Mouse (Mus musculus): ENCODE data around the gene Bbs9. TPM values are rescaled to one million over a fixed set of nuclear protein-coding genes. Genes with fewer than 3 reads are reported as not detected.

Bbs9 gene
- total RNA-seq, 1 experiment from 2014 or later, result 27.1 TPM

DNA sequence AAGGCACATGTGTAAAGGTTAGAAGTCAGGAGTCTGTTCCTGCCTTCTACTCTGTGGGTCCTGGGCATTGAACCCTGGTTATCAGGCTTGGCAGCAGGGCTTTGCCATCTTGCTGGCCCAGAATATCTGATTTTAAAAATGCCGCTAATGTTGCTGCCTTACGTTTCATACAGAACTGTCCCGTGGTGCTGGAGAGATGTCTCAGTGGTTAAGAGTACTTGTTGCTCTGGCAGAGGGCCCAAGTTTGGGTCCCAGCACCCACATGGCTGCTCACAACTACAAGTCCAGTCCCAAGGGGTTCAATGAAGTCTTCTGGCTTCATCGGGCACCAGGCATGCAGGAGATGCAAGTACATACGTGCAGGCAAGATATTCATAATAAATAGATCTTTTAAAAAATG is 9.3 kb upstream of the Bbs9 start:
- ATAC-seq (ENCODE audit: extremely low read depth, insufficient number of reproducible peaks, low FRiP score, poor library complexity, severe bottlenecking), result no peak

DNA sequence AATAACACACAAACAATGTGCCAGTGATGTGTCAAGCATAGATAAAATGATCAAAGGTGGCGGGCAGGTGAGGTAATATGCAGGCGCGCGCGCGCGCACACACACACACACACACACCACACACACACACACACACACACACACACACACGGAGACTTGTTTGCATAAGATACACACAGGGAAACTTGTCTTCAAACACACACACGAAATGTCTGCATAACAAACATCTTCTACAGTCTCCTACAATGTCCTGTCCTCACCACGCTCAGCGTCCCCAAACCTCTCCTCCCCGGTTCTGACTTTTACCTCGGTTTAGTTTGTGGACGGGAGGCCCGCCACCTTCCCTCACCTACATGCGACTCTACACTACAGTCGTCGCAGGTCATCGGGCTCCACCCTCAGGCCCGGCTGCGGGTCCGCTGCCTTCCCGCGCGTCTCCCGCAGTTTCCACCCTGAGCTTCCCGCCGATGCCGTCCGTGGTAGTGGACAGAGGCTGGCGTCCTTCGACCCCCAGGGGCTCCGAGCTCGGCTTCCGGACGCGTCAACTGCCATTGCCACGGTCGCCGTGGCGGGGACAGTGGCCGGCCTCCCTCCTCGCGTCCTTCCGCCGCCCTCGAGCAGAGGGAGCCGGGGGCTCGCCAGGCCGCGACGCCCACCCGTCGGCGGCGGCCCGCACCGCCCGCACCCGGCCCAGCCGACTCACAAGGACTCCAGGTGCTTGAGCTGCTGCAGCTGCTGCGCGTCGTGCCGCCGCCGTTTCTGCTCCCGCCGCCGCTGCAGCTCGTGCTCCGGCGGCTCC is 7.9 kb upstream of the Bbs9 start:
- ATAC-seq (ENCODE audit: extremely low read depth, insufficient number of reproducible peaks, low FRiP score, poor library complexity, severe bottlenecking), result peak; percentile 42; the same call in 1 of the 2 replicates

DNA sequence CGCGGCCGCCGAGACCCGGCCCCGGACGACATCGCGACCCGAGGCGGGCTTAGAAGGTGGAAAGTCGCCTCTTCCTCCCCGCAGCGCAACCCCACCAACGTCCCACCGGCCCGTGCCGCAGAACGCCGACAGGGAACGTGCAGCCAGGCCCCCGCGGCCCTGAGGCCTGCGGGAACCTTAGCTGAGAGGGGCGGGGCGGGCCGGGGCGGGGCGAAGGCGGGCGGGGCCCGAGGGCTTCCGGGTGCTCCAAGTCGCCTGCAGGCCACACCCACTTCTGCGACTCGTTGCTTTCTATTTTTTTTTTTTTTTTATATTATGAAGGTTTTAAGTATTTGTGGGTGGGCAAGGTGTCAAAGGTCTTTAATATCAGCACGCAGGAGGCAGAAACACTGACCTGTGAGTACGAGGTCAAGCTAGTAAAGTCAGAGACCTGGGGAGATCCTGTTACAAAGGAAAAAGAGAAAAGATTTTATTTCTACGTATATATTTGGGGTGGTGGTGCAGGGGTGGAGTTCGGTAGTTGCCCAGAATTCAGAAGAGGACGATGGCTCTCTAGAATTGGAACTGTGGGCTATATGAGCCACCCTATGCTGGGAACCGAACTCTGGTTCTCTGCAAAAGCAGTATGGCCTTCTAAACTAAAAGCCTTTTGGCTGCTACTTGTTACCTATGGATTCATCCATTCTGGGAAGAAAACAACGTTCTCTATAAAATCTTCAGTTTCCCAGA is 7.2 kb upstream of the Bbs9 start:
- peak; percentile 83 for ATAC-seq (ENCODE audit: extremely low read depth, insufficient number of reproducible peaks, low FRiP score, poor library complexity, severe bottlenecking)

DNA sequence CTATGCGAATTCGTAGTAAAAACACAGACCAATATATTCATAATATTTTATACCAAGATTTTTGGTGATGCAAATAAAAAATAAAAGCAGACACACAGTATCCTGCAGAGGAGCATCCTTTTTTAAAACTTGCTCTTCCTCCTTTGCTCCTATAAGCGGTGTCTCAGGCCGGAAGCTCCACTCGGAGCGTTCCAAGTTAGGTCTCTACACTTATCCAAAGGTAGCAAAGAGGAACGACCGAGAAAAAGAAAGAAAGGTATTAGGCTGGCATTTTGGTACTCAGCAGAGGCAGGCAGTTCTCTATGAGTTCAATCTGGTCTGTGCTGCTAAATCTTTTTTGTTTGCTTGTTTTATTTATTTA is 6.6 kb upstream of the Bbs9 start:
- ATAC-seq (ENCODE audit: extremely low read depth, insufficient number of reproducible peaks, low FRiP score, poor library complexity, severe bottlenecking), result no peak

DNA sequence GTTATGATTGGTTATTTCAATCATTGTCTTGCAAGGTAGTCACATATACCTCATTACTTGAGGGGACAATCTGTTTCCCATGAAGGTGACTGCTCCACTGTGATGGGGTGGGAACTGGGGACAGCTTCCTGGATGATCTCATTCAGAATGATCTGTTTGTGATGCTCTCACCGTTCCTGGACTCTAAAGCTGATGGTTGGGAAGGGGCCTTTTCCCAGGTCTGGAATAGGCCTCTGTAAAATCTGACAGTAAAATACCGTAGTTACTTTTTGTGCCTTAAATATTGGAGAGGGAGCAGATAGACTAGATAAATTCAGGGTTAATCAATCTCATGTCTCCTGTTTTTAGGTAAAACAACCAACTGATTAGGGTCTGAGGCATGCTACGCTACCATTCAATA is 5.9 kb upstream of the Bbs9 start, which contains the start of gene Rp9:
TSS of gene Rp9 (minus strand) at position 101 of the 400 bp plus-strand sequence.
- ATAC-seq (ENCODE audit: extremely low read depth, insufficient number of reproducible peaks, low FRiP score, poor library complexity, severe bottlenecking), result no peak

DNA sequence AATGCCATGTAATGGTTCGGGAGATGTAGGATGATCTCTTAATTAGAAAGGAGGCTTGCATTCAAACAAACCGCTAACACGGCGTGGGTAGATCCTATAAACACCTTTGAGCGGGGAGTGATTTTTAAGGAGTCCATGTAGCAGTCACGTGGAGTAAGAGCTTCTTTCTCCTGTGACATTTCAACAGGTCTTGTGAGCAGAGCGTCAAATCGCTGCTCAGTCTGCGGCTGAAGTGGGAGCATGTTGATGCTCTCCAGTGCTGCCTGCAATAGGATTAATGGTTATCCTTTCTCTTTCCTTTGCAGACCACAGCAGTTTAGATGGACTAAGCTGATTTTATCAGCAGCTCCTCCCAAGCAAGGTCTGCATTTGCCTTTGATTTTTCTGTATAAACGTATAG is 750 bp downstream of the Bbs9 start:
- ATAC-seq (ENCODE audit: extremely low read depth, insufficient number of reproducible peaks, low FRiP score, poor library complexity, severe bottlenecking), result no peak

DNA sequence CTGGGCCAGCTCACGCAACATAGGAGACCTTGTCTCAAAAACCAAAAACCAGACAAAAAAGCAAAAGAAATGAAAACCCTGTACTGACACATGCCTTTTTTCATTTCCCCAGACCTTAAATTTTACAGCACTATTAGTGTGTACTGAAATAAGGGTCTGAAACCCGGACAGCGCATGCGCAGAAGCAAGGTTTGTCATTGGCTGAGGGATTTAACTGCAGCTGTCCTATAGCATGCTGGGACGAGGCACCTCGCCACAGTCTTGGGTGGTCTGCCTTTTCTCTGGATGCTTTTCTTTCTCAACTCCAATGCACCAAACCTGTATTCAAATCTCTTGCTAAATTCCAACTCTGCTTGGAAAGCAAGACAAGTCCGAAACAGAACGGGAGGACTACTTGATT is 3.4 kb downstream of the Bbs9 start:
- no peak for ATAC-seq (ENCODE audit: extremely low read depth, insufficient number of reproducible peaks, low FRiP score, poor library complexity, severe bottlenecking)

DNA sequence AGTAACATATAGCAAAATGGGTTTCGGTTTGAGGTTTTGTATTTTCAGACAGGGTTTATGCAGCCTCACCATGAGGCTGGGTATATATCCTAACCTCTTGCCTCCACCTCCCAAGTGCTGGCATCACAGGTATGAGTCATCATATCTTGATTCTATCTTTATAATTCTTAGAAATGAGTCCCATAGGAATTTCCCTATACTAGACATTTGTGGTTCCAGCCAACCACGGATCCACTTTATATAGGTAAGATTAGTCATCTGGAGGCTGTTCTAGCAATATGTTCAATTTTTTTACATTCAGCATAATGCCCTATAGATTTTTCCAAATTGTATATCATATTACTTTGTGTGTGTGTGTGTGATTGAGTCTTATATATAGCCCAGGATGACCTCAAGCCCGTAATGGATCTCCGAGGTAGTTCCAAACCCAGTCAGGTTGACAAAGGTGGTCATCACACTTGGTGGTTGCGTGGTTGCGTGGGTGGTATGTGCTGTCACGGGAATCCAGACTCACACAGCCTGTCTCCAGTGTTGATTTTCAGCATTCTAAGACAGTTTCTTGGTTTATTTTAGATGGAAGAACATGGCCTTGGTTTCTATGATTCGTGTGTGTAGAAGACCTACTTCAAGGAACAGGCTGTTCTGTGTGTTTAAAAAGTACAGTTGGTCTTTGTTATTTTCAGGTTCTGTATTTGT is 8.5 kb downstream of the Bbs9 start:
- no peak for ATAC-seq (ENCODE audit: extremely low read depth, insufficient number of reproducible peaks, low FRiP score, poor library complexity, severe bottlenecking)

DNA sequence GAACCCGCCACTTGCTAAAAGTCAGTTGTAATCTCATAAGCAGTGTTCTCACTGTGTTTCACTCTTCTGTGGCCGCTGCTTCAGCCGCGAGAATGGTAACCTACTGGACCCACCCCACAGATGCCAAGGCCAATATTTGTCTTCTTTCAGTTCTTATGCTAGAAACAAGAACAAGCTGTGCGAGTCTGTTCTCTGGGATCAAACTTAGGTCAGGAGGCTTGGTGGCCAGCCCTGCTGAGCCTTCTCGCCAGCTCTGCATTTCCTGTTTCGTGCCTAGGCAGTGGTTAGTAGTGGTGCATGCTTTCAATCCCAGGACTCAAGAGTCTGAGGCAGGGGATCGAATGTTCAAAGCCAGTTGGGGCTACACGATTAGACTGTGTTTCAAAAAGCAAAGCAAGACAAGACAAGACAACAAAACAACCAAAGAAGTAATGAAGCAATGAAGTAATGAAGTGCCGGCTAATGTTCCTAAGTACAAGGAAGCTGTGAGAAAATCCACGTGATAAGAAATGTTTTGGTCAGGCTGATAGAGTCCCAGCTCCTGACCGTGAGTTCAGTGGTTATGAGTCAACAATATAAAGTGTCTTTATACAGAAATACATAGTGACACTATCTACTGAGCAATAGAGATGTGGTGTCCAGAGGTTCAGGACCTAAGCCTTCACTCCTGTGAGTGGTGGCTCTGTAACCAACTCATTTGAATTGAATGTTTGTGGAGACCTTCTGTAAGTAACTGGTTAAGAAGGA is 9.2 kb downstream of the Bbs9 start:
- ATAC-seq (ENCODE audit: extremely low read depth, insufficient number of reproducible peaks, low FRiP score, poor library complexity, severe bottlenecking), result no peak

DNA sequence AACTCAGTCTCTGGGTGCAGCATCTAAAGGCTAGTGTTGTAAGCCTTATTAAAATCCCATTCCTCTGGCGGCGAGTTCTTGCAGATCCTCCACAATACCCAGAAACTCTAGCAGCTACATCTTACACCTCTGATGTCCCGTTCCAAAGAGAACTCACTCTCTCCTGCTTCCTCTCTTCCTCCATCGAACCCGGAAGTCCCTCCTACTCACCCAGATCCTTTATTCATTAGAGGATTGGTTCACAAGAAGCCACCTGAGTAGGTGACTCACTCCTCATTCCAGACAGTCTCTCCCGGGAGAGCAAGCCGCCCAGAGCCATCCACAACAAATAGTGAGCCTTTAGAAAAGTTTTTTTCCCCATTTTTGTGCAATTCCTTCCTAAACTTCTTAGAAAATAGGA is 10.7 kb downstream of the Bbs9 start:
- no peak for ATAC-seq (ENCODE audit: extremely low read depth, insufficient number of reproducible peaks, low FRiP score, poor library complexity, severe bottlenecking)

DNA sequence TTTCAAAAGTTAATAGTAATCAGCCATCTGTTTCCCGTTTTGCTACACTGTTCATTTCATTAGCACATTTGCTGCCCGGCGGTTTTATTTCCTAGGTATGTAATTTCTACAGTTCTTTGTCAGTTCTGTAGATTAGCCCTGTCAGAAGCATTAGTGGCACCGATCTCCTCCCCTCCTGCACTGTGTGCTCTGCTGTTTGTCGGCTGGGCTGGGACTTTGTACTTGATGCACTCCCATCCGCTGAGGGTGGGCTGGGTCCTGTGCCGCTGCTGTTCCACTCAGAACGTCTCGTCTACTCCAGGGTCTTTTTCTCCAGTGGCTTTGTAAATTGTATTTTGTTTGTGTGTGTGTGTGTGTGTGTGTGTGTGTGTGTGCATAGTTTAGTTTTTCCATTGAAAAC is 13.4 kb downstream of the Bbs9 start:
- no peak for ATAC-seq (ENCODE audit: extremely low read depth, insufficient number of reproducible peaks, low FRiP score, poor library complexity, severe bottlenecking)

DNA sequence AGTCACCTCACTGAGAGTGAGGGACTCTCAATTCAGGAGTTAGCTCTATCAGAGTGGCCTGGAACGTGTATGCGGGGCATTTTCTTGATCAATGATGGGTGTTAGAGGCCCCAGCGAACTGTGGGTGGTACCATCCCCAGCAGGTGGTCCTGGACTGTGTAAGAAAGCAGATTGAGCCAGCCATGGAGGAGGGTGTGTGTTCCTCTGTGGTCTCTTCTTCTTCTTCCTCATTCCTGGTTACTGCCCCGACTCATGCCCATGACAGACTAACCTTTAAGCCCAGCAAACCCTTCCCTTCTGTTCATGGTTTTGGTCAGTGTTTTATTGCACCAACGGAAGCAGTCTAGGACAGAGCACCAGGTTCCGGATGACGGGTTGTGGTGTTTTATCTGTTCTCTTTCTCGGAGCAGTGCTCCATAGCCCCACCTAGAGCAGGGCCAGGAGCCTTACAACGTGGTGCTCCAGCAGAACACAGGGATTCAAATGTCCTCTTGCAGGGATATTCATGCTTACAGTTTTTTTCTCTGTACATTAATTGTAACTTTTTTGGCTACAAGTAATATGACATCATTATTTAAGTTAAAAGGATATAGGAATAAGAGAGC is 18.8 kb downstream of the Bbs9 start:
- no peak for ATAC-seq (ENCODE audit: extremely low read depth, insufficient number of reproducible peaks, low FRiP score, poor library complexity, severe bottlenecking)

DNA sequence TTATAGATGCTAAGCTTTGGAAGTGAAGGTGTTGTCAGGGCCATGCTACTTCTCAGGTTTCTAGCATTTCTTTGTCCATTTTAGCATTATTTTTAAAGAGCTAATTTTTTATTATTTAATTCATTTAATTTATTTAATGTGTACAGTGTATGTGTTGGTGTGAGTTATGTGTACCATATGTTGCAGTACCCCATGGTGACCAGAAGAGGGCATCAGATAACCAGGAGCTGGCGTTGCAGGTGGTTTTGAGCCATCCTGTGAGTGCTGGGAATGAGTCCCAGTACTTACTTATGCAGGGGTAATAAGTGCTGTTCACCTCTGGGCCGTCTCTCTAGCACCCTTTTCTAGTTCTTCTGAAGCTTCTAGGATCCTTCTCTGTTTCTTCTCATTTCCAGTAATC is 19.6 kb downstream of the Bbs9 start:
- ATAC-seq (ENCODE audit: extremely low read depth, insufficient number of reproducible peaks, low FRiP score, poor library complexity, severe bottlenecking), result no peak

DNA sequence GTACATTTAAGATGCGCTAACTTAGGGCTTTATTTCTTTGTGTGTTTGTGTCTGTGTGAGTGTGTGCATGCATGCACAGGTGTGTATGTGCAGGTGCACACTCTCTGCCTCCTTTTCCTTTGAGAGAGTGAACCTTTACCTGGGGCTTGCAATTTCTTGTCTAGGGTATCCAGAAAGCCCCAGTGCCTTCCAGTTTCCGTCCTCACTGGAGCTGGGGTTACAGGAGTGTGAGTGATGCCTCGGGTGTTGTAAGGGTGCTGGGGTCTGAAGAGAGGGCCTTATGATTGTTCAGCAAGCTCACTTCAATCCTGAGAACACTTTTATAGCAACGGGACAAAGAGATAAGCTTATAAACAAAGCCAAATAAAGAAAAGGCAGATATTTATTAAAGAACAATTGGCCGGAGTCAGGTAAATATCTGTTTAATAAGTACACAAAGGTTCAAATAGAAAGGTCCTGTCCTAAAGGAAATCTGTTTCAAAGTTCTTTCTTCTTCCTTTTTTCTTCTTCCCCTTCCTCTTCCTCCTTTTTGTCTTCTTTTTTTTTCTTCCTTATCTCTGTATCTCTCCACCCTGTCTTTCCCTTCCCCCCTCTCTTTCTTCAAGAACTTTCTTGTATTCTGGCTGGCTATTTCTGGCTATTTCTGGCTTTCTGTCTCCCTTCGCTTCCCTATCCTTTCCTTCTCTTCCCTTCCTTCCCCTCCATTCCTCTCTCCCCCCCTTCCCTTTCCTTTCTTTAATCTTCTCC is 21.7 kb downstream of the Bbs9 start:
- ATAC-seq (ENCODE audit: extremely low read depth, insufficient number of reproducible peaks, low FRiP score, poor library complexity, severe bottlenecking), result no peak

DNA sequence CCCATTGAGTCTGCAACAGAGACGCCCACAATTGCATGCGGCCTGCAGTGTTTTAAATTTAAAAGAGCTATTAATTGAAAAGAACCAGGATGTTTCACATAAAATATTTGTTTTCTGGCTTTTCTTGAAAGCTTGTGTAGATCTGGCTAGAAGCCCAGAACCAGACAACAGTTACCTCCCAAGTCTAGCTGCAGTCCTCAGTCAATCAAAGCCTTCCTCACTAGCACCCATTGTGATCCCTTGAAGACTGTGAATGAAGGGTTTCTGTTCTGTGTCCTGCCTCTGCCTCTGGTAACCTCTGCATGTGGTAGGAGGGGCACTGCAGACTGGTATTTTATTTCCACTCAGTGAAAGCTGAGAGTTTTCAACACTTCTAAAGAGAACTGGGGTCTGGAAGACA is 27.5 kb downstream of the Bbs9 start:
- ATAC-seq (ENCODE audit: extremely low read depth, insufficient number of reproducible peaks, low FRiP score, poor library complexity, severe bottlenecking), result no peak

DNA sequence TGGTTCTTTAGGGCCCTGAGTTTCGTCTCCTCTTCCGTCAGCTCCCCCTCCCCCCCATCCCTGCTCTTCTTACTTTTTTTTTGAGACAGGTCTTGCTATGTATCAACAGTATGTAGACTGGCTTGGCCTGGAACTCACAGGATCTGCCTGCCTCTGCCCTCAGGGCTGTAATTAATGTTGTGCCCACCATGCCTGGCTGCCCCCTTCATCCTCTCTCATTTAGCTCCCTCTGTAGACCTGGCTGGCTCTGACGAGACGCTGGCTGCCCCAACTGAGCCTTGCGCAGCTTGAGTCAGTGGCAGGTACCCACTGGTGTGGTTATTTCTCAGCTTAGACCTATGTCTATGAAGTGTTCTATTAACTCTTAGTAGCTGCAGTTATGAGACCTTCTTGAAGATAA is 28.1 kb downstream of the Bbs9 start:
- ATAC-seq (ENCODE audit: extremely low read depth, insufficient number of reproducible peaks, low FRiP score, poor library complexity, severe bottlenecking), result no peak

DNA sequence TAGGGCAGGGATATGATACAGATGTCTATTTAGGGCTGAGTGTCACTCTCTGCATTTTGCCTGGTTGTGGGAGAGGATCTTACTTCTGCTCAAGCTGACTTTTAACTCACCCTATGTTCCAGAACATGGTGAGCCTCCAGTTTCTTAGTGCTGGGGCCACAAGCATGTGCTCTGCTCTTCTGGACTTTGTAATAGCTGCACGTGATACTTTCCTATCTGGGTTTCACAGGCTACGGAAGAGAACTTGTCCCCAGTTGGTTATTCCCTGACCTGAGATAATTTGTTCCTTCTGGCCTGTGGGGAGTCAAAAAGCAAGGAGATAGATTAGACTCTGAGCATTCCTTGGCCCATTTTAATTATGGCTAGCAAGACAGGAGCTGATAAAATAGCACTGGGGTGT is 30.1 kb downstream of the Bbs9 start:
- no peak for ATAC-seq (ENCODE audit: extremely low read depth, insufficient number of reproducible peaks, low FRiP score, poor library complexity, severe bottlenecking)

DNA sequence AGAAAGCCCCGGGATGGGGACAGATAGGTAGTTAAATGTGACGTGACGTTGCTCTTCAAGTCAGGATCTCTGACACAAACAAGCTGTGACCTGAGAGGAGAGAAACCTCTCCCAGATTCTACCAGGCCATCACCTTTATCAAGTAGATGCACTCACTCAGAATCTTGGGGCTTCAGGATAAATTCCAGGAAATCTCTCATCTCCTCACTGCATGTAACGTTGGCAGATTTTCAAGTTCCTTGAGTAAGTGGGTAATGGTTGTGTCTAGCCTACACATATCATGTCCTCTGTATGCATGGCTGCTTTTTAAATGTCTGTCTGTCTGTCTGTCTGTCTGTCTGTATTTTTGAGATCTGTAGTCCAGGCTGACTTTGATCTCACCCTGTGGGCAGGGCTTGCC is 39.6 kb downstream of the Bbs9 start:
- ATAC-seq (ENCODE audit: extremely low read depth, insufficient number of reproducible peaks, low FRiP score, poor library complexity, severe bottlenecking), result no peak

All from neutrophil, adult 5-6 weeks (primary cell).